Mouse (Mus musculus): ENCODE measurements around the gene Saysd1.

DNA sequence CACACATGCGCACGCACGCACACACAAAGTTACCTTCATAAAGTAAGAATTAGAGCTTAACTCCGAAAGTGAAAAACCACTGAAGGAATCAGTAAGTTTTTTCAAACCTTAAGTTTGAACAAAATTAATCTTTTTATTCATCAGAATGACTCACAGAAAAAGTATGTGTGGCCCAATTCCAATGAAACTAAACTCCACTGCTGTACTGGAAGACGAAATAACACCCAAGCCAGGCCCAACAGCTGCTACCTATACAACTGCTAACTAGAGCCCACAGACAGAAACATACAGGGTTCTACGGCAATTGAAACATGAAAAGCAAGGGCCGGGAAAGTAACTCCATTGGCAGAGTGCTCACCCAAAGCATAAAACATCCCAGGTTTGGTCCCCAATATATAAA is 62.8 kb downstream of the Saysd1 start:
- TF ChIP-seq POLR2A (IDR thresholded peaks at IDR 0.05; ENCODE audit: borderline replicate concordance, control insufficient read depth, low read depth, low read length) = no peak
- no peak for TF ChIP-seq CTCF (IDR thresholded peaks at IDR 0.05; ENCODE audit: control insufficient read depth, insufficient read depth, low read length)
